ENCODE assay signal across 13 mouse cellular contexts in the genomic region with DNA sequence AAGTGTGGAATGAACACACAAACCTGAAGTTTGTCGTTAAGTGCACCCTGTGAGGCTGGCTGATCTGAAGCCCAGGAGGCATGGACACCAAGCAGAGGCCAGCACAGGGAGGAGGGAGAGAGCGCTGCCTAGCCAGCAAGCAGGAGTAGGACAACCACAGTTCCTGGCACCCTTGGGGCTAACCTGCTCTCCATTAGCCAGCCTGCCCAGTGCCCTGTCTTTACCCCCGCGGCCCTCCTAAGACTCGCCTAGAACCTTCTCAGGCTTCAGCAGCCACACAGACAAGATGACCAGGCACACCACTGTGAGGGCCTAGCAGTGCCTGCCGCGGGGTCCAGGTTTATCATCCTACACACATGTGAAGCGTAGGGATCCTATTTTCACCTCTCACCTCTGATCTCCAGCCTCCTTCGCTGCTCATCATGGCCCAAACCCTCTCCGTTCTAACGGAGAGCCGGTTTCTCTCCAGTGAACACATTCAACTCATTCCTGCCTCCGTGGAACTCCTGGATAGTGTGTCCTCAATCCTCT. TPM values are rescaled to one million over a fixed set of nuclear protein-coding genes. Genes with fewer than 3 reads are reported as not detected.
DNase-seq lines count a peak whose midpoint lies in the region; ATAC-seq and TF ChIP-seq lines count a peak whose summit lies in the region.
"Had no signal": no experiment of that assay in that cellular context is flagged by ENCODE, and none has a peak within 500 bp of the region (broad histone marks: within the 10 kb centered on the region; RNA-seq: fewer than 3 reads in every experiment).

No protein-coding gene starts in this region.

- WGBS in forebrain, embryonic 12.5 days, result 75% methylated on average over 13 of the region's 13 CpGs
- 75% methylated on average over 13 of the region's 13 CpGs for WGBS in forebrain, embryonic 16.5 days
- WGBS in lung, postnatal 0 days, result 70% methylated on average over 13 of the region's 13 CpGs
- 72% methylated on average over 13 of the region's 13 CpGs for WGBS in embryonic facial prominence, embryonic 10.5 days
- WGBS in limb, embryonic 11.5 days, result 76% methylated on average over 13 of the region's 13 CpGs

- no peak overlapping the region for H3K4me3 ChIP-seq in forebrain, embryonic 12.5 days (replicated peaks)
- no peak overlapping the region for H3K4me3 ChIP-seq in forebrain, embryonic 16.5 days (replicated peaks; ENCODE audit: low read length)
- no peak overlapping the region for H3K4me3 ChIP-seq in lung, postnatal 0 days (ENCODE audit: low read depth, low read length)
- peak overlapping the region; percentile 70; the same call in 1 of the 2 replicates for H3K4me3 ChIP-seq in embryonic facial prominence, embryonic 10.5 days
- no peak overlapping the region for H3K4me3 ChIP-seq in limb, embryonic 11.5 days (ENCODE audit: low read depth, low read length)
- H3K4me3 ChIP-seq in gastrocnemius, adult 2 months, result no peak overlapping the region

- no peak overlapping the region for H3K27ac ChIP-seq in forebrain, embryonic 12.5 days
- no peak overlapping the region for H3K27ac ChIP-seq in forebrain, embryonic 16.5 days (ENCODE audit: low read length)
- H3K27ac ChIP-seq in lung, postnatal 0 days (ENCODE audit: low read length), result no peak overlapping the region
- H3K27ac ChIP-seq in embryonic facial prominence, embryonic 10.5 days (replicated peaks), result no peak overlapping the region
- no peak overlapping the region for H3K27ac ChIP-seq in limb, embryonic 11.5 days (replicated peaks; ENCODE audit: low read depth, low read length)
- no peak overlapping the region for H3K27ac ChIP-seq in gastrocnemius, adult 2 months
- H3K27ac ChIP-seq: midbrain, embryonic 12.5 days had no signal

- DNase-seq in lung, postnatal 0 days (ENCODE audit: low spot score), result no peak
- DNase-seq in lung, adult 18-20 months, result no peak
- DNase-seq in embryonic facial prominence, embryonic 10.5 days (ENCODE audit: low spot score), result no peak
- no peak for DNase-seq in limb, embryonic 11.5 days (ENCODE audit: low spot score)
- DNase-seq in retina, embryonic 14.5 days (ENCODE audit: low spot score), result no peak
- no peak for DNase-seq in gastrocnemius, adult 2 months

- no peak overlapping the region for H3K9ac ChIP-seq in forebrain, embryonic 12.5 days
- H3K9ac ChIP-seq in forebrain, embryonic 16.5 days (replicated peaks; ENCODE audit: low read depth, low read length), result no peak overlapping the region
- no peak overlapping the region for H3K9ac ChIP-seq in lung, postnatal 0 days (replicated peaks; ENCODE audit: low read depth)
- no peak overlapping the region for H3K9ac ChIP-seq in limb, embryonic 11.5 days (ENCODE audit: low read length)

- TF ChIP-seq CTCF in lung, postnatal 0 days (IDR thresholded peaks at IDR 0.05), result no peak
- no peak for TF ChIP-seq CTCF in gastrocnemius, adult 2 months (IDR thresholded peaks at IDR 0.05)

- no peaks in the 10 kb centered on the region for H3K9me3 ChIP-seq in forebrain, embryonic 12.5 days
- no peaks in the 10 kb centered on the region for H3K9me3 ChIP-seq in forebrain, embryonic 16.5 days (ENCODE audit: control insufficient read depth, low read length)
- no peaks in the 10 kb centered on the region for H3K9me3 ChIP-seq in lung, postnatal 0 days (ENCODE audit: low read length)
- no peaks in the 10 kb centered on the region for H3K9me3 ChIP-seq in embryonic facial prominence, embryonic 10.5 days
- no peaks in the 10 kb centered on the region for H3K9me3 ChIP-seq in limb, embryonic 11.5 days (ENCODE audit: control insufficient read depth, low read length)
- H3K9me3 ChIP-seq: midbrain, embryonic 12.5 days had no signal

- no peak for ATAC-seq in forebrain, embryonic 12.5 days (ENCODE audit: low FRiP score)
- no peak for ATAC-seq in forebrain, embryonic 16.5 days
- ATAC-seq in lung, postnatal 0 days, result no peak
- ATAC-seq in limb, embryonic 11.5 days (ENCODE audit: insufficient number of reproducible peaks, low FRiP score, low TSS enrichment, low read depth), result no peak

- H3K4me1 ChIP-seq in forebrain, embryonic 12.5 days, result peaks cover 9% of the 10 kb centered on the region; the same call in 1 of the 2 replicates
- peaks cover 10% of the 10 kb centered on the region; the same call in 1 of the 2 replicates for H3K4me1 ChIP-seq in forebrain, embryonic 16.5 days (replicated peaks; ENCODE audit: control insufficient read depth, insufficient read depth, low read length)
- peaks cover 10% of the 10 kb centered on the region; the same call in 1 of the 2 replicates for H3K4me1 ChIP-seq in lung, postnatal 0 days (ENCODE audit: insufficient read depth, low read depth, low read length)
- peaks cover 21% of the 10 kb centered on the region for H3K4me1 ChIP-seq in embryonic facial prominence, embryonic 10.5 days
- no peaks in the 10 kb centered on the region for H3K4me1 ChIP-seq in limb, embryonic 11.5 days (ENCODE audit: control insufficient read depth, insufficient read depth, low read length)

- peaks cover 29% of the 10 kb centered on the region for H3K27me3 ChIP-seq in forebrain, embryonic 12.5 days
- no peaks in the 10 kb centered on the region; the same call in 1 of the 2 replicates for H3K27me3 ChIP-seq in forebrain, embryonic 16.5 days (replicated peaks; ENCODE audit: control insufficient read depth, insufficient read depth, low read length)
- no peaks in the 10 kb centered on the region for H3K27me3 ChIP-seq in lung, postnatal 0 days (replicated peaks; ENCODE audit: insufficient read depth, low read length)
- H3K27me3 ChIP-seq in embryonic facial prominence, embryonic 10.5 days (replicated peaks; ENCODE audit: low read depth, poor library complexity, severe bottlenecking), result peaks cover 34% of the 10 kb centered on the region
- H3K27me3 ChIP-seq in limb, embryonic 11.5 days (ENCODE audit: control insufficient read depth, insufficient read depth, low read length), result no peaks in the 10 kb centered on the region

- TF ChIP-seq EP300 in lung, postnatal 0 days (IDR thresholded peaks at IDR 0.05), result no peak

- intact Hi-C loops in gastrocnemius, adult 2 months (cut with DNase I), result no loop called here

- 0 out of 2 replicates have a peak overlapping the region, but pooled peaks have one; percentile 99 for H3K4me2 ChIP-seq in forebrain, embryonic 12.5 days
- H3K4me2 ChIP-seq in forebrain, embryonic 16.5 days (ENCODE audit: low read length), result no peak overlapping the region
- 0 out of 2 replicates have a peak overlapping the region, but pooled peaks have one; percentile 97 for H3K4me2 ChIP-seq in lung, postnatal 0 days (replicated peaks; ENCODE audit: low read depth, low read length)
- peak overlapping the region; percentile 83; the same call in 1 of the 2 replicates for H3K4me2 ChIP-seq in limb, embryonic 11.5 days (ENCODE audit: low read depth, severe bottlenecking)

- H3K36me3 ChIP-seq in forebrain, embryonic 12.5 days (replicated peaks), result no peaks in the 10 kb centered on the region
- no peaks in the 10 kb centered on the region for H3K36me3 ChIP-seq in forebrain, embryonic 16.5 days (ENCODE audit: control insufficient read depth, insufficient read depth)
- no peaks in the 10 kb centered on the region for H3K36me3 ChIP-seq in lung, postnatal 0 days (ENCODE audit: insufficient read depth, low read length)
- no peaks in the 10 kb centered on the region for H3K36me3 ChIP-seq in embryonic facial prominence, embryonic 10.5 days (replicated peaks)
- no peaks in the 10 kb centered on the region for H3K36me3 ChIP-seq in limb, embryonic 11.5 days (ENCODE audit: control insufficient read depth, insufficient read depth, low read length)
- H3K36me3 ChIP-seq: midbrain, embryonic 12.5 days had no signal

RNA-seq across cellular contexts. Expression of gene Ephx1, which starts 2.7 kb away (rescaled TPM):
- polyA plus RNA-seq in forebrain, embryonic 12.5 days (2016; fragmentation: Nextera tagmentation; extraction: Ambion mirVana), result 0.95 and 1.3 TPM in 2 replicates
- polyA plus RNA-seq in forebrain, embryonic 16.5 days (2015; fragmentation: Nextera tagmentation; extraction: Ambion mirVana), result 5.5 and 6.6 TPM in 2 replicates
- 29.4 and 35.7 TPM in 2 replicates for polyA plus RNA-seq in lung, postnatal 0 days (2015; fragmentation: Nextera tagmentation; extraction: Ambion mirVana)
- polyA plus RNA-seq in embryonic facial prominence, embryonic 10.5 days (2016; fragmentation: Nextera tagmentation; extraction: Ambion mirVana), result 0.41 and 0.46 TPM in 2 replicates
- polyA plus RNA-seq in limb, embryonic 11.5 days (2014; fragmentation: Nextera tagmentation; extraction: Ambion mirVana), result 1.7 TPM in 2 replicates
- total RNA-seq in gastrocnemius, adult 2 months (2021), result 10 to 100 TPM; 14.8 to 17.4 TPM

RNA-seq across cellular contexts. Expression of gene 9130409I23Rik, which starts 33.1 kb away (rescaled TPM):
- polyA plus RNA-seq in forebrain, embryonic 12.5 days (2016; fragmentation: Nextera tagmentation; extraction: Ambion mirVana), result not detected in 2 replicates
- polyA plus RNA-seq in forebrain, embryonic 16.5 days (2015; fragmentation: Nextera tagmentation; extraction: Ambion mirVana), result not detected in 2 replicates
- polyA plus RNA-seq in lung, postnatal 0 days (2015; fragmentation: Nextera tagmentation; extraction: Ambion mirVana), result not detected in 2 replicates
- polyA plus RNA-seq in embryonic facial prominence, embryonic 10.5 days (2016; fragmentation: Nextera tagmentation; extraction: Ambion mirVana), result not detected in 2 replicates
- not detected in 2 replicates for polyA plus RNA-seq in limb, embryonic 11.5 days (2014; fragmentation: Nextera tagmentation; extraction: Ambion mirVana)
- total RNA-seq in gastrocnemius, adult 2 months (2021), result not detected
- total RNA-seq: gastrocnemius, postnatal 14 days; heart, postnatal 10 days had no signal
- polyA plus RNA-seq: kidney, adult 2 months; midbrain, embryonic 12.5 days; stomach, embryonic 14.5 days had no signal
